Mouse (Mus musculus) frontal cortex, adult 2 months (tissue): ENCODE measurements at regions not wholly inside any gene's neighbourhood (a gene's known extent, or its start where the extent isn't known, plus 50 kb on each side); places are given as distances from the start of the nearest gene placed in this dataset.
"Not testable (repeated sequence)": the region's sequence is repeated elsewhere in the genome, so short reads cannot be mapped to it uniquely, and the experiment has no call there.

Source experiments
- DNase-seq, 2 experiments: peaks; one replicate each; pipeline ENCODE4 v3.0.0; 2022; ENCODE audit warnings: low spot score in 1 of 2; ENCODE audit errors: extremely low spot score in 1 of 2

GRCm38 (mm10) chr15:32043207-32043606 is 133.9 kb upstream of the Tas2r119 start:
- no peak for DNase-seq

DNA sequence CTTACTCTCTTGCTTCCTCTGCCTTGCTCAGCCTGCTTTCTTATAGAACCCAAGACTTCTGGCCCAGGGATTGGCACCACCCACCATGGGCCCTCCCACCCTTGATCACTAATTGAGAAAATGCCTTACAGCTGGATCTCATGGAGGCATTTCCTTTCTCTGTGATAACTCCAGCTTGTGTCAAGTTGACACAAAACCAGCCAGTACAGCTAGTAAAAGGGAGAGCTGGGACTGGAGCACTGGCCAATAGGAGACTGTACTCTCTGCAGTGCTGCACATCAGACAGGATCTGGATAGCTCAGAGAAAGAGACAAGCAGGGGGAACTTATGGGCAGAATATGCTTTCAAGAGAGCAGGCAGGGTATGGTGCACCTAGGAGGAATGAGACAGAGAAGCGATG is 133.4 kb upstream of the Tas2r119 start:
- not testable (repeated sequence) for DNase-seq

GRCm38 (mm10) chr15:32048836-32049235 is 128.3 kb upstream of the Tas2r119 start:
- DNase-seq, result no peak

DNA sequence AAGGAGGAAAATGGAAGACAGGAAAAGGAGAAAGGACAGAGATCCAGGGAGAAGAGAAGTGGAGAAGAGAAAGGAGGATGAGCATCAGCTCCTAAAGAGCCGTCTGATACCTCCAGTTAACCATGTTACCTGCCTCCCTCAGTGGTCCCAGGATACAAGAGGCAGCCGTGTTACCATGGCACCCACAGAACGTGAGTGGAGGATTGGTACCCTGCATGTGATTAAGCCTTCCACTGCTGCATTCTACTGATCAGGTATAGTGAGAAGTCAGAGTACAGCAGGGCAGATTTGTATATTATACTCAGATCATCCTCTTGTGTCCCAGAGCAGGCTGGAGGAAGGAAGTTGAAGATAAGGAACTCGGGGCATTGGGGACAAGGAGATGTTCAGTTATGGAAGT is 115.5 kb upstream of the Tas2r119 start:
- DNase-seq, result no peak

GRCm38 (mm10) chr15:32082109-32082508 is 95.0 kb upstream of the Tas2r119 start:
- no peak for DNase-seq

DNA sequence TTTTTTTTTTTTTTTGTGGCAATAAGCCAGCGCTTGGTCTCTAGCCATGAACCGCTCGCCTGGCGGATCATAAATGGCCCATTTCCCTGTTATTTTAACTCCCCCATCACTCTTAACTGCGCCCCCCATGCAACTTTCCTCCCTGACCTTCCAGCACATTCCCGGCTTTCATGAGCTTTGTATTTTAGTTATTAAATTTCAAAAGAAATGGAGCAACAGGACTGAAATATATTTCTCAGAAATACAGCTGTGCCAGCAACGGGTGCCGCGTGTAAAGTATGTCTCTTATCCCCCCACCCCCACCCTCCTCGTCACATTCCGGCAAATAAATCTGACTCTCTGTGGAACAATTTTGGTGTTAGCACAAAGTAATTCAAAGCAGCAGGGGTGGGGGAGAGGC is 83.2 kb upstream of the Tas2r119 start:
- DNase-seq, result no peak

- DNase-seq, result no peak
Observed at GRCm38 (mm10) chr15:32095554-32095953, 81.5 kb upstream of the Tas2r119 start.

GRCm38 (mm10) chr15:32110659-32111058 is 66.4 kb upstream of the Tas2r119 start:
- no peak for DNase-seq
